Mouse (Mus musculus) gastrocnemius, adult 2 months (tissue): ENCODE results near the gene Tmem30b. TPM values are rescaled to one million over a fixed set of nuclear protein-coding genes. Genes with fewer than 3 reads are reported as not detected.
"Not testable (repeated sequence)": the region's sequence is repeated elsewhere in the genome, so short reads cannot be mapped to it uniquely, and the experiment has no call there.

ENCODE experiments used
- DNase-seq: peaks from one replicate; pipeline ENCODE4 v3.0.0; 2022
- H3K27ac ChIP-seq: fragments of 200-600 bp; 2 replicates; pipeline ENCODE4 v1.8.1; 2022; ENCODE audit warnings: mild to moderate bottlenecking
- H3K4me3 ChIP-seq: fragments of 200-600 bp; 2 replicates; pipeline ENCODE4 v1.8.1; 2022; ENCODE audit warnings: mild to moderate bottlenecking, moderate library complexity
- CTCF ChIP-seq: fragments of 200-600 bp; IDR thresholded peaks from 2 replicates; pipeline ENCODE4 v1.8.1; 2022; ENCODE audit warnings: antibody characterized with exemption, mild to moderate bottlenecking, moderate library complexity
- intact Hi-C: fragments of 180-260 bp; cut with DNase I; formaldehyde crosslinking; loops from one replicate; pipeline ENCODE4 v1.15.1; 2025
- total RNA-seq, 2 experiments: library from RNA; stranded (reverse); gene quantifications; 2 replicates each; pipeline ENCODE4 v1.2.3; 2021

The Tmem30b gene
- total RNA-seq, 2 experiments from 2014 or later, result 0.26 to 0.50 TPM

GRCm38 (mm10) chr12:73583813-73584609 lies 37.8 kb upstream of the Tmem30b start:
- TF ChIP-seq CTCF, result peak; percentile 42
- DNase-seq, result peak; percentile 26
- intact Hi-C loops, result no loop called here

GRCm38 (mm10) chr12:73583318-73583717 lies 37.1 kb upstream of the Tmem30b start:
- intact Hi-C loops, result no loop called here
- TF ChIP-seq CTCF, result no peak
- DNase-seq, result no peak
- peak overlapping the region; percentile 91 for H3K27ac ChIP-seq
- H3K4me3 ChIP-seq, result peak overlapping the region; percentile 87

More at GRCm38 (mm10) chr12:73583813-73584609, 37.8 kb upstream of the Tmem30b start:
- H3K4me3 ChIP-seq, result peak overlapping the region; percentile 87
- peak overlapping the region; percentile 91 for H3K27ac ChIP-seq

- intact Hi-C loops, result no loop called here
- TF ChIP-seq CTCF, result no peak
- DNase-seq, result no peak
- no peak overlapping the region for H3K4me3 ChIP-seq
- H3K27ac ChIP-seq, result no peak overlapping the region
These were observed 34.6 kb upstream of the Tmem30b start for GRCm38 (mm10) chr12:73580811-73581210.

- TF ChIP-seq CTCF, result no peak
- Histone ChIP-seq H3K27ac (no peak overlapping the region), H3K4me3 (no peak overlapping the region)
- DNase-seq, result no peak
- intact Hi-C loops, result no loop called here
These were observed 31.9 kb upstream of the Tmem30b start for GRCm38 (mm10) chr12:73578141-73578540.

- intact Hi-C loops, result no loop called here
- H3K27ac ChIP-seq, result peak overlapping the region; percentile 70
- DNase-seq, result no peak
- H3K4me3 ChIP-seq, result peak overlapping the region; percentile 48
- no peak for TF ChIP-seq CTCF
These were observed 28.4 kb upstream of the Tmem30b start for GRCm38 (mm10) chr12:73574632-73575031.

- intact Hi-C loops, result loop anchor here (2.0 kb wide), 1 partner anchor 127 kb away; no protein-coding TSS in a partner anchor
- no peak for DNase-seq
- peak overlapping the region; percentile 65 for H3K4me3 ChIP-seq
- no peak overlapping the region for H3K27ac ChIP-seq
- TF ChIP-seq CTCF, result no peak
These were observed 19.4 kb upstream of the Tmem30b start for GRCm38 (mm10) chr12:73565620-73565969.

GRCm38 (mm10) chr12:73564795-73565619 lies 18.8 kb upstream of the Tmem30b start:
- Histone ChIP-seq H3K27ac (no peak overlapping the region), H3K4me3 (peak overlapping the region; percentile 65)
- TF ChIP-seq CTCF, result peak; percentile 76
- intact Hi-C loops, result loop anchor here (2.0 to 5.0 kb wide), 2 partner anchors 128 to 447 kb away; no protein-coding TSS in a partner anchor
- no peak for DNase-seq

GRCm38 (mm10) chr12:73564176-73564575 lies 18.0 kb upstream of the Tmem30b start:
- Histone ChIP-seq H3K4me3 (no peak overlapping the region), H3K27ac (no peak overlapping the region)
- DNase-seq, result no peak
- intact Hi-C loops, result loop anchor here (2.0 to 5.0 kb wide), 2 partner anchors 129 to 448 kb away; no protein-coding TSS in a partner anchor
- no peak for TF ChIP-seq CTCF

- intact Hi-C loops, result loop anchor here (5.0 kb wide), 1 partner anchor 449 kb away; no protein-coding TSS in a partner anchor
- not testable (repeated sequence) for DNase-seq, H3K27ac ChIP-seq, H3K4me3 ChIP-seq
These were observed 16.9 kb upstream of the Tmem30b start for GRCm38 (mm10) chr12:73563122-73563521.

- peak; percentile 56 for TF ChIP-seq CTCF
- H3K27ac ChIP-seq, result no peak overlapping the region
- intact Hi-C loops, result loop anchor here (5.0 kb wide), 1 partner anchor 452 kb away; no protein-coding TSS in a partner anchor
- no peak overlapping the region for H3K4me3 ChIP-seq
- no peak for DNase-seq
These were observed 13.9 kb upstream of the Tmem30b start for GRCm38 (mm10) chr12:73560091-73560490.

- DNase-seq, result no peak
- TF ChIP-seq CTCF, result no peak
These were observed 12.5 kb upstream of the Tmem30b start for GRCm38 (mm10) chr12:73558525-73559195.

GRCm38 (mm10) chr12:73554155-73554554 lies 8.0 kb upstream of the Tmem30b start:
- intact Hi-C loops, result loop anchor here (1.0 to 2.0 kb wide), 2 partner anchors 20 to 707 kb away; no protein-coding TSS in a partner anchor

More at GRCm38 (mm10) chr12:73558525-73559195, 12.5 kb upstream of the Tmem30b start:
- Histone ChIP-seq H3K4me3 (no peak overlapping the region), H3K27ac (no peak overlapping the region)
- intact Hi-C loops, result no loop called here

More at GRCm38 (mm10) chr12:73554155-73554554, 8.0 kb upstream of the Tmem30b start:
- no peak overlapping the region for H3K4me3 ChIP-seq
- H3K27ac ChIP-seq, result no peak overlapping the region
- peak; percentile 66 for DNase-seq
- TF ChIP-seq CTCF, result peak; percentile 88
